Mouse (Mus musculus): ENCODE measurements around the gene Tenm2.

The Tenm2 gene

DNA sequence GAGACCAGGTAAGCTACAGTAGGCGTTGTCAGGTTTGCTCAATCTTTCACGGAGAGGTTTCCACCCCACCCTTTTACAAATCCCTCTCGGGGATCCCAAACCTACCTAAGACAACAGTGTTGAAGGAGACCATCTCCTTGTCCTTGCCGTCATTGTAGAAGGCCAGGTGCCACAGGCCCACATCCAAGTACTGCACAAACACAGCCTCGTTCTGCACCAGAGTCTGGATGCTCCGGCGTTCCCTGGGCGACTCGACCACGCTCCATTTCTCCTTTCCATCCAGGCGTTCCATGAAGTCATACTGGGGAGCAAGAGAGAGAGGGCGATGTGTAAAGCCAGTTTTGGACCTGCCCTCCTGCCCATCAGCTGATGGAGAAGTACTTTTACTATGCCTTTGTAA, 1064.5 kb downstream of the Tenm2 start:
- no peak for DNase-seq

GRCm38 (mm10) chr11:36169738-36170137, 1066.0 kb downstream of the Tenm2 start:
- DNase-seq, result no peak

- DNase-seq, result no peak
Measured at GRCm38 (mm10) chr11:36168921-36169537, 1066.7 kb downstream of the Tenm2 start.

GRCm38 (mm10) chr11:36167766-36168318, 1067.9 kb downstream of the Tenm2 start:
- no peak for DNase-seq

GRCm38 (mm10) chr11:36163580-36163979, 1072.2 kb downstream of the Tenm2 start:
- DNase-seq, result no peak

DNA sequence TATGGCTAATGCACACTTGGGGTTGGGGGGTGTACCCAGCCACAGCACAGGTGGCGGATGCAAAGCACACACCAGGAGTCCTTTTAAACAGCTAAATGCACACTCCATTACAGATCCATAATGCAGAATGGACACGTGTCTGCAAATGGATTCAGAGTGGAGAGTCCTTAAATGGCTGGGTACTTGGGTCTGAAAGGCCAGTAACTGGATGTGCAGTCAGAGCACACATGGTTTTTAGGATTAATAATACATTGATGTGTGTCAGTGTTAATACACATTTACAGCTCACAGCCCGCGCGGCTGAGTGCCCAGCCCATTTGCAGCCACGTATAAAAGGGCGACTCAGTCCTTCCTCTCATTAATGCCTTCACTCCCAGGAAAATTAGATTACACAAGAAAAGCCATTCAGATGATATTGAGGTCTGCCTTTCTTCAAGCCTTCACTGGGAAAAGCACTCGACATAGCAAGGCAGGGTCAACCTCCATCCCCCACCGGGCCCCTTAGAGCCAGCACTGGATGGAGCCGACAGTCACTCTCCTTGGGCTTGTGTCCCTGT, 1073.9 kb downstream of the Tenm2 start:
- no peak for DNase-seq

- DNase-seq, result no peak
Measured at GRCm38 (mm10) chr11:36153450-36153849, 1082.3 kb downstream of the Tenm2 start.

DNA sequence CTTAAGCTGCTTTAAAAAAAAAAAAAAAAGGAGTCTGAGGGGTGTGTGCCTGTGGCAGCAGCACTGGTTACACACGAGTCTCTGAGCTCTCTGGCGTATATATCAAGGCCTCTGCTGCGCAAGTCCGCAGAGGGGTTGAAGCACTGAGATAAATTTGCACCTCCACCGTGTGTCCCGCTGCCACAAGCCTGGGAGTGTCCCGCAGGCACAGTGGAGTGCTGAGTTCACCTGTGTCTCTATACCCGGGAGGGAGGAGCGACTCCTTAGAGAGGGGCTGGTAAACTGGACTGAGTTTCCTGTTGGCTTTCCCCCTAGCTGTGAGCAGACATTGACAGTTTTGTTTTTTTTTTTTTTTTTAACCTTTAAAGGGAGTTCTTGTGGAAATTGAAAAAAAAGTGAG, 1082.8 kb downstream of the Tenm2 start:
- no peak for DNase-seq

- DNase-seq, result peak in 1 of 2 experiments; percentile 1
Measured at GRCm38 (mm10) chr11:36152226-36152625, 1083.5 kb downstream of the Tenm2 start.

- no peak for DNase-seq
Measured at GRCm38 (mm10) chr11:36149092-36149491, 1086.7 kb downstream of the Tenm2 start.

GRCm38 (mm10) chr11:36145057-36145456, 1090.7 kb downstream of the Tenm2 start:
- DNase-seq, result no peak

DNA sequence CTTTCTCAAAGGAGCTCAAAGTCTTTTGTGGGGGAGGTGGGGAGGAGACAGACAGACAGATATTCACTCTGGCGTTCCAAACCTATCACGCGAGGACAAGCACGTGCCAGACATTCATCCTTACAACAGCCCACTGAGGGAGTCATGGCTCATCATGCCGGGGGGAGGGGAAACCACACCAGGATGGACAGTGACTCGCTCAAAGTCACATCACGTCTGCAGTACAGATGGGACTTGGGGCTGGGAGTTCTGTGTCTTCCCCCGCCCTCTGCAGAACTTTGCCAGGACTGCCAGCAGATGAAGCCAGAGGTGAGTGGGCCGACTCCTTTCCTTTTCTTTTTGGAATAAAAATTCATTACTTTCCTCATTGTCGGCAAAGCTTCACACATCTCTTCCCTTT, 1095.4 kb downstream of the Tenm2 start:
- DNase-seq, result no peak

- no peak for DNase-seq
Measured at GRCm38 (mm10) chr11:36139521-36139920, 1096.2 kb downstream of the Tenm2 start.

GRCm38 (mm10) chr11:36137840-36138239, 1097.9 kb downstream of the Tenm2 start:
- no peak for DNase-seq

DNA sequence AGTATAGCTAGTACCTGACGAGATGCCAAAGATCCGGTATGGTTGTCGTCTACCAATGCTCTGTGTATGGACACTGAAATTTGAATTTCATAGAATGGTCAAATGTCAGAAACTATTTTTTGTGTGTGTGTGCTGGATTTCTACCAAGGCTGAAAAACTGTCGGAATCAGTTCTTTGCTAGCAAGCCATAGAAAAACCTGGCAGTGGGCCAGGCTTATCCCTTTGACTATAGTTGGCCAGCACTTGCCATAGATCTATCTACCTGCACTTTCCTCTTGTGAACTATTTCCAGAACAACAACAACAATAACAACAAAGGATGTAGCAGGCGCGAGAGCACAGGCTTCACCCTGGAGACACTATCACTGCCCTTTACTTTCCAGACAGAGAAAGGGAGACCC, 1098.5 kb downstream of the Tenm2 start:
- no peak for DNase-seq

GRCm38 (mm10) chr11:36134645-36135044, 1101.1 kb downstream of the Tenm2 start:
- no peak for DNase-seq

- DNase-seq, result no peak
Measured at GRCm38 (mm10) chr11:36123275-36123674, 1112.5 kb downstream of the Tenm2 start.

DNA sequence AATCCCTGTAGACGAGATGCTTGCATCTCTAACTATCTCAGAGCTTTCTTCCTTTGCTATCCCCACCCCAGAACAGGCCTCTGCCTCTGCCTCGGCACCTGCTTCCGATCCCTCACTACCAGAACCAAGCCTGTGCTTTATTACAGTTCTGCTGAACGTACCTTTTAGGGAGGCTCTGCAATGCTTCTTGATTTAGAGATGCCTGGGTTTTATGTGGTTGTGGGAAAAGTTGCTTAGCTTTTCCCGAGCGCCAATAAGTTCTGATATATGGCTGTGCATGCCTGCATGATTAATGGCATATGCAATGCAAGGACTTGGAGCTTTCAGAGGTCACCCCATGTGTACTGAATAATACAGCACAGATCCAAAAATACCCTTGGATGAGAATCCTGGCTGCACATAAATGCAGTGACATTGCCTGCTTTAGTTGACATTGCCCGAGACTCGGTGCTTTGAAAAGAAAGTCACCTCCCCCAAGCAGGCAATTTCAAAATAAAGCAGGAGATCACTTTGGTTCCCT, 1114.3 kb downstream of the Tenm2 start:
- no peak for DNase-seq

DNA sequence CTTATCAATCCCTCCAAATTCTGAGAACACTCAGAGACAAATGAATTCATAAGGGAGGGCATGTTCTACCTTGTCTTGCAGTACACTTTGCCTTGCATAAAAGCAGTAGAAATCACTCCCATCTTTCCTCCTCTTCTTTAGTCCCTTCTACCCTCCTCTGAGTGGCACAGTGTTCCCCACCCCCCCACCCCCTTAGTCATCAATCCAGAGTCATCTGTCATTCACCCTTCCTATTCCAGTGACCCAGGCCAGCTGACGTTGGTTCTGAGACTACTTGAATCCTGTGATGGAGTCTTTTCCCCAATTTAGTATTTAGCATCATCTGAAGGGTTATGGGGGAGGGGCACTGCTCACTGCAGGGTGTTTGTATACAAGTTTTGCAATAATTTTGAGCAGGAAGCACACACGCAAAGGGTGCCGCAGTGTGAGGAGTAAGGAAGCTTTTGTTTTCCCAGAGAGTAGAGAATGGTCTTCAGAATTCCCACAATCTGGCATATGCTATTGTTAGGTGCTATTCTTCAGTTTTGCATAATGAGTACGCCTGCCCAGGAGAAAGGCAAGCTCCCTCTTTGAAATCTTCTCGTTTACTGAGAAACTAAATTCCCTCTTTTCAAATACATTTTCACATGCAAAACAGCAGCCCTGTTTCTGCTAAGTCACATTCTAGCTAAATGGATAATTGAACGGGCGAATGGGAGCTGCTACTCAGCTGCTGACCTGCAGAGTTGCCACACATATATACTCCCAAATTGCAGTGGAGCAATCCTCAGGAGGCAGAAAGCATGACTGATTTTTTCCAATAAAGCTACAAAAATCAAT, 1115.0 kb downstream of the Tenm2 start:
- DNase-seq, result no peak

GRCm38 (mm10) chr11:36113326-36113725, 1122.4 kb downstream of the Tenm2 start:
- DNase-seq, result no peak

GRCm38 (mm10) chr11:36108970-36109731, 1126.6 kb downstream of the Tenm2 start:
- no peak for DNase-seq

DNA sequence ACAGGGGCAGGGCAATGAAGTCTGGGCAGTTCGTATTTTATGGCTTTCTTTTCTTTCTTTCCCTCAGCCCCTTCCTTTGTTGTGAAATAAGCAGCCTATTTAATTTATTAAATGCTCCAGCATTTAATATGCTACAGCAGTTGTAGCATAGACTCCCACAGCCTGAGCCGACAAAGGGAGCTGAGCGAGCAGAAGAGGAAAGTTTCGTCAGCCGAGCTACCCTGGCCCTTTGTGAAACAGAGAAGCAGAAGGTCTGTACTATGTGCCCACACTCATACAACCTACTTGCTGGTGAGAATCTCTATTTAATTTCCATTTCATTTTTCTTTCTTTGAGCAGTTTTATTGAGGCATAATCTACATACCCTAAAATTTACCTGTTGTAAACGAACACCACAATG, 1127.9 kb downstream of the Tenm2 start:
- DNase-seq, result no peak

DNA sequence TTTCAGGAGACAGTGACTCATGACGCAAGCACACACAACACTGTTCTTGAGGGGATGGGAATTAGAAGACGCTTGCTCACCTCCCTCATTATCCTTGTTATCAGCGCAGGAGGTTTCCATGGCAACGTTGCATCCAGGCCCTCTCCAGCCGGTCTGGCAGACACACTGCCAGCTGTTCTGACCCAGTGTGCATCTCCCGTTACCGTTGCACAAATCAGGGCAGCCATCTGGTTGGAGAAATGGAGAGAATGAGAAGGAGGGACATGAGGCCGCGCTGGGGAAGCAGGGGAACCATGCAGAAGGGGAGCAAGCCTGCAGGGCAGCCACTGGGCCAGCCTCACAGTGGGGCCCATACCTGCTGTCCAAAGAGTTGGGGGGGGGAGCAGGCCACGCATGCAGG, 1129.1 kb downstream of the Tenm2 start:
- no peak for DNase-seq
